Mouse (Mus musculus) liver, embryonic 16.5 days (tissue): ENCODE data around the gene Taf1c. TPM values are rescaled to one million over a fixed set of nuclear protein-coding genes. Genes with fewer than 3 reads are reported as not detected.
A peak's percentile ranks its signal among the peaks of the same experiment; 100 is the strongest.

Experiments used
- ATAC-seq: fragments of 200-750 bp; cut with Nextera tagmentation; 2 replicates; pipeline ENCODE4 v1.8.0; 2017; ENCODE audit warnings: low read depth, mild to moderate bottlenecking, moderate number of reproducible peaks, moderate library complexity
- H3K27ac ChIP-seq: fragments of 300-500 bp; sonication (generic); 2 replicates; pipeline ENCODE4 v1.5.1; 2014; ENCODE audit warnings: mild to moderate bottlenecking, low read length
- H3K27me3 ChIP-seq: fragments of 300-500 bp; sonication (generic); 2 replicates; pipeline ENCODE4 v1.6.1; 2014; ENCODE audit warnings: low read depth, low read length, mixed read lengths; ENCODE audit not compliant: control insufficient read depth, insufficient read depth
- H3K36me3 ChIP-seq: fragments of 300-500 bp; sonication (generic); 2 replicates; pipeline ENCODE4 v1.6.1; 2014; ENCODE audit warnings: mild to moderate bottlenecking; ENCODE audit not compliant: control insufficient read depth, insufficient read depth
- H3K4me1 ChIP-seq: fragments of 300-500 bp; sonication (generic); 2 replicates; pipeline ENCODE4 v1.6.1; 2014; ENCODE audit warnings: low read depth, low read length, mixed read lengths; ENCODE audit not compliant: control insufficient read depth
- H3K4me2 ChIP-seq: fragments of 300-500 bp; sonication (generic); 2 replicates; pipeline ENCODE4 v1.6.1; 2014; ENCODE audit warnings: low read depth, low read length, mixed read lengths
- H3K4me3 ChIP-seq: fragments of 300-500 bp; sonication (generic); 2 replicates; pipeline ENCODE4 v1.5.1; 2014; ENCODE audit warnings: low read depth, mild to moderate bottlenecking, low read length
- H3K9ac ChIP-seq: fragments of 300-500 bp; sonication (generic); 2 replicates; pipeline ENCODE4 v1.6.1; 2014; ENCODE audit warnings: low read depth, low read length
- H3K9me3 ChIP-seq: fragments of 300-500 bp; sonication (generic); replicated peaks from 2 replicates; pipeline ENCODE4 v1.6.1; 2016; ENCODE audit warnings: low read length; ENCODE audit not compliant: control insufficient read depth
- WGBS: fragments of 180-500 bp; shearing (Covaris S2); extraction: QIAGEN DNeasy Blood & Tissue Kit; methylation state at CpG from one replicate; pipeline ENCODE4 v1.1.7; 2014; ENCODE audit not compliant: insufficient replicate concordance; 5-methylcytosine and 5-hydroxymethylcytosine counted together
- polyA plus RNA-seq: library from polyadenylated mRNA; unstranded; fragments of >200 nt; fragmentation: Nextera tagmentation; extraction: Ambion mirVana; gene quantifications from 2 replicates; pipeline ENCODE4 v1.2.1, GENCODE M21; 2015

Taf1c gene
- polyA plus RNA-seq, 1 experiment from 2014 or later = 5.5 TPM

DNA sequence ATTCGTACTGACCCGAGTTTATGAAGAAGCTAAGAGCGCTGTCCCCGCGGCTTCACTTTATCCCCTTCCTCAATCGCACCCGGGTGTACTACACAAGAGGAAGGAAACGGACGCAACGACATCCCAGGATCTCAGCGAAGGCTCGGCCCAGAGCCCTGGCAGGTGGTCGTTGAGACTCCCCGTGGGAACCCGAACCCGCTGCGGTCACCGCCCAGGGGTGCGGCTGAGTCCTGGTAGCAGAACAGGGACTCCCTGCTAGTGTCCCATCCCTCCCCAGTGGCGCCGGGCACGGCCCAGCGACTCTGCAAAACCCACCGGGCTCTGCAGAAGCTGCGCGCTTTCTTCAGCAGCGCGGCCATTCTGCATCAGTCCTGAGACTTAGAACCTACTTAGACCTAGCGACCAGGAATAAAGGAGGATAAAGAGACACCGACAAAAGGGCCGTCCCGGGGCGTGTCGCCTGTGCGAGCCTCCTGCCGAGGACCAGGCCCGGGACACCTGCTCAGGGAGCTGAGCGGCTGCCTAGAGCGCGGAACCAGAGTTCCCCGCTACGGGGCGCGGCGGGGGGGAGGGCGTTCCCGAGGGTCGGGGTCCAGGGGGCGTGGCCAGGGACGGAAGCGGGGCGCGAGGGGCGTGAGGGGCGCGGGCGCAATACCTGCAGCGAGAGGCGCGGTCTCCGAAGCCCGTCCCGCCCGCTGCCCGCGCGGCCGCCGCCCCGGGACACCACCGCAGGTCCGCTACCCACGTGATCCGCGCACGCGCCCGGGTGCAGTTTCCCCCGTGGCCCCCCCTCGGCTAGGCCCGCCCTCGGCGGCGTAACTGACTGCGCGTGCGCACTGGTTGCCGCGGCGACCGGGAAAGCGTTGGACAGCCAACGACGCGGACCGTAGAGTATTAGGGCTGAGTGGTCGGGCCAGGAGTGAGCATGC is 30.3 kb downstream of the Taf1c start, which contains the start of the genes Hsdl1 and Dnaaf1:
Hsdl1 (minus strand) TSS at position 747 of the 929 bp plus-strand sequence.
Dnaaf1 (plus strand) TSS at position 799 of the 929 bp plus-strand sequence.
- Histone ChIP-seq H3K4me3 (peak within 1 kb of the TSS; percentile 77), H3K27me3 (no peaks in the 10 kb centered on the region), H3K9ac (peak within 1 kb of the TSS; percentile 75), H3K36me3 (no peaks in the 10 kb centered on the region), H3K4me1 (peaks cover 38% of the 10 kb centered on the region), H3K9me3 (no peaks in the 10 kb centered on the region), H3K4me2 (peak within 1 kb of the TSS; percentile 94), H3K27ac (peak within 1 kb of the TSS; percentile 60)
- under 1% methylated on average over 85 of the region's 97 CpGs for WGBS
- ATAC-seq = peak; percentile 93

DNA sequence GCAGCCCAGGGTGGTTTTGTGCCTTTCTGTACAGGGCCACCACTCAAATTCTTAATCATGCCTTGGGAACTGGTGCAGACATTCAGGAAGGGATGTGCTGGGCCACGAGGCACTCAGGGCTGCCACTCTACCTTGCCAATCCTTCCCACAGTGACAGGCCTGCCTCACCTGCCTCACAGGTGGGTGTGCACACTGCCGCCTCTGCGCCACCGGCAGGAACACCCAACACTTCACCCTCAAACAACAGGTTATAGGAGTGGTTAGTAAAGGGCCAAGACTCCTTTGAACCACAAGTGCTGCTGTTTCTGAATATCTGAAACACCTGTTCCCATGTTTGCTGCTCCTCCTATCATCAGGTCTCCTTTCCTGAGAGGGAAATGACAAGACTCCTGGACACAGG is 32.6 kb downstream of the Taf1c start:
- 66% methylated on average over 4 of the region's 4 CpGs for WGBS
- H3K27ac ChIP-seq = no peak overlapping the region
- H3K36me3 ChIP-seq = no peaks in the 10 kb centered on the region
- no peaks in the 10 kb centered on the region for H3K27me3 ChIP-seq
- ATAC-seq = no peak
- peaks cover 28% of the 10 kb centered on the region for H3K4me1 ChIP-seq
- no peak overlapping the region for H3K4me3 ChIP-seq
- no peak overlapping the region for H3K9ac ChIP-seq
- no peaks in the 10 kb centered on the region for H3K9me3 ChIP-seq
- H3K4me2 ChIP-seq = no peak overlapping the region

DNA sequence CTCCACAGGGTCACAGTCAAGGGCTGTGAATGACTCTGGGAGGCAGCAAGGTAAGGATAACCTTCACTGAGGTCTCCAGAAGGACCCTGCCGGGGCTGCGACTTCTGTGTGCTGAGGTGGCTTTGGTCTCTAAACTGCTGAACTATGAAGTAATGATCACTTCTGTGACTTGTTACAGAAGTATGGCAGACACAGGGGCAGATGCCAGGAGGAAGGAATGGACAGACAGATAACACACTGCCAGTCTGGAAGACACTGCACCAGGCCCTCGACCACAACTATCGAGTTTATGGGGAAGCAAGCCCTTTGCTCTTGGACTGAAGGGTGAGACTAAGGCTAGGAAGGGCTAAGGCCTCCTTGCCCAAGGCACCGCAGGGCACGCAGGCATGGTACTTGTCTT is 33.9 kb downstream of the Taf1c start:
- Histone ChIP-seq H3K4me2 (no peak overlapping the region), H3K27ac (no peak overlapping the region), H3K4me1 (peaks cover 28% of the 10 kb centered on the region), H3K36me3 (peaks cover 3% of the 10 kb centered on the region), H3K9ac (no peak overlapping the region), H3K27me3 (no peaks in the 10 kb centered on the region), H3K9me3 (no peaks in the 10 kb centered on the region), H3K4me3 (no peak overlapping the region)
- WGBS = 38% methylated on average over 6 of the region's 6 CpGs
- ATAC-seq = no peak

DNA sequence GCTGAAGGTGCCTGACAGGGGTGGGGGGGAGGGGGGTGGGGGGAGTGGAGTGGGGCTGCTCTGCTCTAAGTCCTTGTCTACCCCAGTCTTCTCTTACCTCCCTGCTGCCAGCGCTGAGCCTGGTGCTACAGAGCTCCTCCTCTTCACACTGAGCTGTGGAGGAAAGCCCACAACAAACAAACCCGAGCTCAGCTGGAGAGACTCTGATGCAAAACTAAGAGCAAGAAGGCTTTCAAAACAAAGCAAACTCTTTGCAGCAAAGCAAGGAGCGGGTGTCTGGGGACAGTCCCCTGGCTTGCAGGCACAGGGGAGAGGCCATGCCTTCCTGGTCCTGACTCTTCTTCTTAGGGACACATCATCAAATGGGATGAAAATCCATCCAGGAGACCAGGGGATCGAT is 35.1 kb downstream of the Taf1c start:
- no peak overlapping the region for H3K4me3 ChIP-seq
- H3K4me1 ChIP-seq = peaks cover 22% of the 10 kb centered on the region

DNA sequence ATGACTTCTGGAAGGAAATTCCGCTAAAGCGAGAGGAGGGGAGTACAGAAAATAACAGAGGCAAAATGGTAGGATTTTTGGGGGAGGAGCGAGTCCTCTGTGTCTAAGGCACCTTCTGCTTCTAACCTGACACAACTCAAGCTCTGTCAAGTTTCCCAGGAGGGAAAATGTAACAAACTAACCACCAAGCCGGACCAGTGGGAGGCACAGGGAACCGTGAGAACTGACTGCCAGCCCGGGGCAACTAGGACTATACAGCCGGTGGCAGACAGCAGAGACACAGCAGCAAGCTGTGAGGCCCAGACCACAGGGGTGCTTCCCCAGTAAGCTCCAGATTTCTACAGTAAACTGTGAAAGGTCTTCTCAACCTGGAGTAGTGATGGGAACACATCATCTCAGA is 36.1 kb downstream of the Taf1c start:
- H3K36me3 ChIP-seq = peaks cover 16% of the 10 kb centered on the region
- H3K27me3 ChIP-seq = no peaks in the 10 kb centered on the region
- WGBS = 71% methylated on average over 7 of the region's 7 CpGs

More for the DNA sequence above, 35.1 kb downstream of the Taf1c start:
- peaks cover 16% of the 10 kb centered on the region for H3K36me3 ChIP-seq
- H3K4me2 ChIP-seq = no peak overlapping the region
- no peak overlapping the region for H3K9ac ChIP-seq
- no peaks in the 10 kb centered on the region for H3K27me3 ChIP-seq
- 53% methylated on average over 4 of the region's 4 CpGs for WGBS
- no peak for ATAC-seq
- no peaks in the 10 kb centered on the region for H3K9me3 ChIP-seq
- no peak overlapping the region for H3K27ac ChIP-seq

DNA sequence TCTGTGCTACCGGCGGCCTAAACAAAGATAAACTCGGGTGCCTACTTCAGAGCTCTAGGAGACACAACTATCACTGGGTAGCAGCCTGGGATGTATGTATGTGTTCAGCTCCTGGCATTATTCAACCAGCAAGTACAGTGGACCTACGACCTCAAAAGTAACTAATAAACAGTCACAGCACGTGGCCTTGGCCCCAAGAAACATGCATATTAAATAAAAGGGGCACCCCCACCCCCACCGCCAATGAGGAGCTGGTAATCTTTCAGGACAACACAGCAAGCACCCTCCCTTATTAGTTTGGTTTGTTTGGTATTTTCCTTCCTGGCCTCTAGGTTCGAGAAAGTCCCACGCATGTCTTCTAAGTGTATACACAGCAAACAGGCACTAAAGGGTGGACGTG is 36.8 kb downstream of the Taf1c start:
- no peak for ATAC-seq
- WGBS = 77% methylated on average over 9 of the region's 9 CpGs
- H3K4me2 ChIP-seq = no peak overlapping the region

More for the DNA sequence above, 36.1 kb downstream of the Taf1c start:
- ATAC-seq = no peak
- Histone ChIP-seq H3K4me1 (peaks cover 19% of the 10 kb centered on the region), H3K4me2 (no peak overlapping the region), H3K4me3 (no peak overlapping the region), H3K9me3 (no peaks in the 10 kb centered on the region), H3K27ac (no peak overlapping the region), H3K9ac (no peak overlapping the region)

DNA sequence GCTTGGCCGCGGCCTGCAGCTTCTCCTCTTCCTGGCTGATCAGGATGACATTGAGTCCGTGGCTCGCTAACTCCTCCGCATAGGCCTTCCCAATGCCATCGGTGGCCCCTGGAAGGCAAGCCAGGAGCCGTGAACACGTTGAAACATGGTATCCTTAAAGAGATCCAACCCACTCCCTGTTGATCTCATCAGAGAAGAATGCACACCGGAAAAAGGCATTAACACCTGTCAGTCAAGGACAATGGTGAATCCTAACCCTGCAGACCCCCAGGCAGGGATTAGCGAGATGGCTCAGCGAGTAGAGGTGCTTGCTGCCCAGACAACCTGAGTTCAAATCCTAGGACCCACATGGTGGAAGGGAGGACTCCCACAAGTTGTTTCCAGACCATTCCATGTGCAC is 38.7 kb downstream of the Taf1c start:
- no peak for ATAC-seq
- Histone ChIP-seq H3K9me3 (no peaks in the 10 kb centered on the region), H3K4me1 (peaks cover 2% of the 10 kb centered on the region; the same call in 1 of the 2 replicates), H3K36me3 (peaks cover 20% of the 10 kb centered on the region), H3K9ac (no peak overlapping the region), H3K27ac (no peak overlapping the region), H3K4me2 (no peak overlapping the region), H3K4me3 (no peak overlapping the region), H3K27me3 (no peaks in the 10 kb centered on the region)
- 83% methylated on average over 11 of the region's 11 CpGs for WGBS

More for the DNA sequence above, 36.8 kb downstream of the Taf1c start:
- no peaks in the 10 kb centered on the region for H3K9me3 ChIP-seq
- no peak overlapping the region for H3K9ac ChIP-seq
- H3K27ac ChIP-seq = no peak overlapping the region
- H3K36me3 ChIP-seq = peaks cover 20% of the 10 kb centered on the region
- peaks cover 12% of the 10 kb centered on the region for H3K4me1 ChIP-seq
- no peaks in the 10 kb centered on the region for H3K27me3 ChIP-seq
- no peak overlapping the region for H3K4me3 ChIP-seq

DNA sequence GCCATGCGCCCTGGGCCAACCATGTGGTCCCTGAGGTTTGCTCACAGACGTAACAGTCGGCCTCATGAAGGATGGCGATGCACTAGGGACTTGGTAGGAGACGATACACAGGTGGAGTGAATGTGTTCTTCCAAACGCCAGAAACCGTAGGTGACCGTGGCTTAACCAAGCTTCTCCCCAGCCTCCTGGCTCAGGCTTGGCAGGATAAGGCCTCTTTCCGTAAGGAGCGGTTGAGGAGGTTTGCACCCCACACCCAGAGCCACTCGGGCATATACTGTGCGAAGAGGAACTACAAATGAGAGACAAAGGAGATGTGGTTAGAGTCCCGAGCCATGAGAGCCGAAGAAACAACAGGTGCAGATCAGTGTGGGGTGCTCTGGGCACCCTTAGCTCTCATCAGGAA is 41.2 kb downstream of the Taf1c start:
- no peak overlapping the region for H3K4me3 ChIP-seq
- H3K9ac ChIP-seq = no peak overlapping the region
- H3K27ac ChIP-seq = no peak overlapping the region
- H3K27me3 ChIP-seq = no peaks in the 10 kb centered on the region
- no peaks in the 10 kb centered on the region for H3K9me3 ChIP-seq
- H3K36me3 ChIP-seq = peaks cover 20% of the 10 kb centered on the region
- no peak for ATAC-seq
- peaks cover 5% of the 10 kb centered on the region for H3K4me1 ChIP-seq
- no peak overlapping the region for H3K4me2 ChIP-seq
- 79% methylated on average over 14 of the region's 14 CpGs for WGBS

DNA sequence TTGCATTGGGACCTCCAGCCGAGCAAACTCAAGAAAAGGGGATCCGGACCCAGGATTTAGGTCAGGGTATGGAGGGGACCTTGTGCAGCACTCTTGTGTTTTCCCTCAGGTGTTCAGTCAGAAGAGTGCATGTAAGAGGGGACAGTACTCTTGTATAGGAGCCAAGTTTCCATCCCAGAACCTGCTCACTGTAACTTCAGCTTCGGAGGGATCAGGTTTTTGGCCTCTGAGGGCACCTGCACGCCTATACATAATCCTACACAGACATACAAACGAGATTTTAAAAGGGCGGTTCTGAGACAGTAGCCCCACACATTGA is 45.7 kb downstream of the Taf1c start:
- H3K9me3 ChIP-seq = no peaks in the 10 kb centered on the region
- H3K36me3 ChIP-seq = peaks cover 4% of the 10 kb centered on the region
- peak overlapping the region; percentile 67 for H3K9ac ChIP-seq
- WGBS = 80% methylated on average over 6 of the region's 6 CpGs
- peak overlapping the region; percentile 70 for H3K4me2 ChIP-seq
- peak overlapping the region; percentile 84 for H3K4me3 ChIP-seq
- H3K4me1 ChIP-seq = peaks cover 26% of the 10 kb centered on the region
- no peak overlapping the region; the same call in 1 of the 2 replicates for H3K27ac ChIP-seq
- no peak for ATAC-seq
- H3K27me3 ChIP-seq = no peaks in the 10 kb centered on the region
